Mouse (Mus musculus): Measurements from ENCODE around the gene Hist2h2bb. TPM values are rescaled to one million over a fixed set of nuclear protein-coding genes. Genes with fewer than 3 reads are reported as not detected.
A peak's percentile ranks its signal among the peaks of the same experiment; 100 is the strongest.

Hist2h2bb gene
- total and polyA plus RNA-seq, 3 experiments, result 11.2 to 6,680 TPM; not detected in 1

DNA sequence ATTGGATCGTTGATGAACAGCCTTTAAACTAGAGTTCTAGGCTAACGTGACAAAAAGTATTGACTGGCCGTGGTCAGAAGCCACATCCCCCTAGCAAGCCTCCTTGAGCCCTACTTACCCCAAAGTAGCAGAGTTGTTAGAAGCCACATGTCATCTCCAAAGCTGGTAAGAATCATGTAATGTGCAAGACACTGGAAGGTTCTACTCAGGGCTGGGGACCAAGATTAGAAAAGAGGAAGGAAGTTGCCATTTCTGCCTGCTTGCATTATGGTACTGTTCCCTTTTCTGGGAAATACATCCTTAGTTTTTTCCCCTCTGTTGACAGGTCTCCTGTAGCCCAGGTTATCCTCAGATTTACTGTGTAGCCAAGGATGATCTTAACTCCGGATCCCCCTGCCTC lies 24.2 kb downstream of the Hist2h2bb start, which contains the start of gene Fcgr1 (continued):
- TF ChIP-seq ZMIZ1 (IDR thresholded peaks at IDR 0.05; ENCODE audit: low read depth, low read length) (peak; percentile 0; the same call in 1 of the 2 replicates), CTCF (IDR thresholded peaks at IDR 0.05 in 2 of 3, conservative IDR thresholded peaks at IDR 0.05 in 1 of 3; ENCODE audit: control insufficient read depth in 1 of 3, insufficient read depth in 1 of 3, low read depth in 2 of 3, low read length in 3 of 3, poor library complexity in 1 of 3, severe bottlenecking in 1 of 3) (no peak), KAT2A (conservative IDR thresholded peaks at IDR 0.05; ENCODE audit: low read depth, low read length) (no peak; the same call in 1 of the 2 replicates), EP300 (IDR thresholded peaks at IDR 0.05; ENCODE audit: low read depth in 1 of 2, low read length in 2 of 2) (peak; percentile 92 to 99), TAL1 (IDR thresholded peaks at IDR 0.05; ENCODE audit: low read length) (peak; percentile 96), CHD1 (IDR thresholded peaks at IDR 0.05; ENCODE audit: low read depth, low read length) (no peak), MEF2A (IDR thresholded peaks at IDR 0.05; ENCODE audit: extremely low read depth, insufficient replicate concordance, low read depth, low read length, poor library complexity, severe bottlenecking) (no peak), SMC3 (IDR thresholded peaks at IDR 0.05; ENCODE audit: low read depth, low read length) (no peak), POLR2AphosphoS2 (IDR thresholded peaks at IDR 0.05; ENCODE audit: low read length) (peak; percentile 61; the same call in 1 of the 2 replicates), NELFE (IDR thresholded peaks at IDR 0.05; ENCODE audit: low read depth, low read length) (peak; percentile 43; the same call in 1 of the 2 replicates), POLR2A (IDR thresholded peaks at IDR 0.05; ENCODE audit: control insufficient read depth in 1 of 2, insufficient read depth in 1 of 2, low read depth in 1 of 2, low read length in 2 of 2, poor library complexity in 1 of 2) (peak in 1 of 2 experiments; percentile 60; a peak in 2 of 4 replicates), MAZ (IDR thresholded peaks at IDR 0.05; ENCODE audit: low read depth, low read length) (0 out of 2 replicates have a peak, but pooled peaks have one; percentile 8), USF2 (IDR thresholded peaks at IDR 0.05; ENCODE audit: borderline replicate concordance in 1 of 2, insufficient read depth in 1 of 2, low read depth in 1 of 2, low read length in 2 of 2) (no peak), ETS1 (IDR thresholded peaks at IDR 0.05; ENCODE audit: low read depth, low read length) (peak; percentile 92), GATA1 (IDR thresholded peaks at IDR 0.05; ENCODE audit: low read depth, low read length) (peak; percentile 92), ELF1 (IDR thresholded peaks at IDR 0.05; ENCODE audit: low read depth, low read length) (peak; percentile 46), MAFK (IDR thresholded peaks at IDR 0.05; ENCODE audit: borderline replicate concordance, low read depth, low read length) (peak; percentile 91), UBTF (IDR thresholded peaks at IDR 0.05; ENCODE audit: borderline replicate concordance, insufficient read depth, low read depth, low read length) (no peak), CHD2 (IDR thresholded peaks at IDR 0.05; ENCODE audit: low read length) (0 out of 2 replicates have a peak, but pooled peaks have one; percentile 21), POLR2AphosphoS5 (IDR thresholded peaks at IDR 0.05; ENCODE audit: borderline replicate concordance, low read depth, low read length) (no peak)

DNA sequence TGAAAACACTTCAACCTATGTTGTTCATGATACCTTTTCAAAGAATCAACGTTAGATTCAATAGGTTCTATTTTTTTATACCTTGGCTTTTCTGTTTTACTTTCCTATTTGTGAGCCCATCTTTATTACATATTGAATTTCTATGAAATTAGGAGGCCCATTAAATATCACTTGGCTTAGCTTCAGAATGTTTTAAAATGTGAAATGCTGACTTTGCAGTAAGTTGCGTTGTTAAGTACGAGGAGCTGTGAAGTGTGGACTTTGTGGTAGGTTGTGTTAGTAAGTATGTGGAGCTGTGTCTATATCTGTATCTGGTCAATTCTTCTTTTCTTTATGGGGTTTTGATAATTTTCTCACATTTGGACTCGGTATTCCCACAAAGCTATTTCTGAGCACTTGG lies 28.8 kb downstream of the Hist2h2bb start:
- H3K4me3 ChIP-seq (ENCODE audit: control insufficient read depth in 1 of 2, insufficient read depth in 1 of 2, low read depth in 2 of 2, low read length in 2 of 2), result no peak overlapping the region
- DNase-seq (ENCODE audit: low read depth, low spot score), result no peak
- H3K9me3 ChIP-seq (replicated peaks; ENCODE audit: insufficient read depth, low read length), result no peaks in the 10 kb centered on the region
- no peaks in the 10 kb centered on the region for H3K27me3 ChIP-seq (ENCODE audit: control insufficient read depth in 1 of 2, insufficient read depth in 2 of 2, low read length in 2 of 2)
- no peak overlapping the region for H3K27ac ChIP-seq (ENCODE audit: control insufficient read depth, low read depth, low read length)
- H3K36me3 ChIP-seq (ENCODE audit: control insufficient read depth in 1 of 2, insufficient read depth in 2 of 2, low read length in 2 of 2), result peaks cover 0 to 6% of the 10 kb centered on the region in 2 experiments; a peak in 2 of 4 replicates
- H3K79me2 ChIP-seq (ENCODE audit: control insufficient read depth, insufficient read depth, low read length, poor library complexity), result no peaks in the 10 kb centered on the region
- H3K4me1 ChIP-seq (ENCODE audit: control insufficient read depth in 1 of 2, insufficient read depth in 2 of 2, low read length in 2 of 2), result peaks cover 8 to 11% of the 10 kb centered on the region in 2 experiments
- TF ChIP-seq SMC3 (IDR thresholded peaks at IDR 0.05; ENCODE audit: low read depth, low read length) (no peak), MAFK (IDR thresholded peaks at IDR 0.05; ENCODE audit: borderline replicate concordance, low read depth, low read length) (peak; percentile 64; the same call in 1 of the 2 replicates)
- H3K9ac ChIP-seq (ENCODE audit: control insufficient read depth, low read depth, low read length, poor library complexity, severe bottlenecking), result no peak overlapping the region
